Mouse (Mus musculus) skeletal muscle tissue, adult 2 months (tissue): Measurements from ENCODE around the gene Tmigd3.

Source experiments
- DNase-seq: peaks from one replicate; pipeline ENCODE4 v3.0.0-alpha.2; 2012; ENCODE audit warnings: low read depth, low spot score

Tmigd3 gene

DNA sequence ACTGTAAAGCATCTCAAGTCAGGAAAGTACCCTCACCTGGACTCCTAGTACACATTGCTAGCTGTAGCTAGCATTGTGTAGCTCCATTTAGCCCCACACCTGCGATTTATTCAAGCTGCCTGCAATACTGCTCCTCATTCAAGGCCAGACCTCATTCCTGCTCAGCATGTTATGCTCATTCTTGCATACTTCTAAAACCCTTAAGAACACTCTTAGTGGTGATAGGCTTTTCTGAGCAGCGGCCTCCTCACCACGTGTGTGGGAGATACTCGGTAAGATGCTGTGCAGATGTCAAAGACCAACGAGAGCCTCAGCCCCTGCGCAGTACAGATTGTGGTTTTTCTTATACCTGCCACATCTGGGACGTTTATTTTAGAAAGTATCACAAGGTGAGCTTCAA, 59.1 kb downstream of the Tmigd3 start:
- DNase-seq, result no peak

DNA sequence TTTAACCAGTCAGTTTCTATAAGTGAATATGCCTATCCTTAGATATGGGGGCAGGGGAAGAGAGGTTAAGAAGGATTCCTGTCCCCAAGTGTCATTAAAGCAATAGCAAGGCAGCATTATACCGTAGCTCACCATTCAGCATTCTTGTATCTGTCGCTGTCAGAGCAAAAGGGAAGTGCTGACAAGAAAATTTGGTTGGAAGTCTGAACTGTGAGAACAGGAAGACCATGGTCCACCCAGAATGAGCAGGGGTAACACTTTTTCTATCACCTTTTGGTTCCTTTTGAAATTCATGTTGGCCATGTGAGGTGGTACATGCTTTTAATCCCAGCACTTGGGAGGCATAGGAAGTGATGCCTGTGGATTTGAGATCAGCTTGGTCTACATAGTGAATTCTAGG, 60.4 kb downstream of the Tmigd3 start:
- DNase-seq, result no peak

DNA sequence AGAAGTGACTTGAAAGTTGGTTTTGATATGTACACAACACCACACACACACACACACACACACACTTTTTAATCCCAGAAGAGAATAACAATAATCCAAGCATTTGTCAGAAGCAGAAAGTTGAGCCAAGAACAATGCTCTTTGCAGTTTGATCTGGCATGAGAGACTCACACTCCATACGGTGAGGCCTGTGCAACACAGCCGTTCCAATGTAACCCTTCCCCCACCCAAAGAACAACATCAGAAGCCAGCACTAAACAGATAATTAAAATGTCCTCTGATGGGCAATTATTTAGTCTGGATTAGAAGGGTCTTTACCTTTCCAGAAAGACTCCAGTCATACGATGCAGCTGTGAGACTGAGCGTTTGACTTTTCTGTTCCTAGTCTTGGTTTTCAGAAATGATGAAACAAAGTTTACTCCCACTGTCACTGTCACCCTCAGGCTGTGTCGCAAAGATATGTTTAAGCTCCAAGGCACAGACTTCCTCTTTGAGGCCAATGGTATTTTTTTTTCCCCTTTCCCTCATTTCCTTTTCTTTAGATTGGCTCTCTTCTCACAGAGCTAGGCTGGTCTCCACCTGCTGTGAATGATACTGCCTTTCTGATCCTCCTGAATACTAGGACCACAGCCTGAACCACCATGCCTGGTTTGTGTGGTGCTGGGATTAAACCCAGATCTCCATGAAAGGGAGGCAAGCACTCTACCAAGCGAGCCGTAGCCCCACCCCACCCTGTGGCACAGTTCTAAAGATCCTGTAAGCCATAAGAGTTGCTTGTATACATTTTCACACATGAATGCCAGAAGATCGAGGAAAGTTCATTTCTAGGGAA, 61.8 kb downstream of the Tmigd3 start, which contains the start of gene I830077J02Rik:
TSS of gene I830077J02Rik (minus strand) at position 425 of the 832 bp plus-strand sequence.
- DNase-seq, result no peak

GRCm38 (mm10) chr3:105933926-105934325, 63.2 kb downstream of the Tmigd3 start:
- no peak for DNase-seq

DNA sequence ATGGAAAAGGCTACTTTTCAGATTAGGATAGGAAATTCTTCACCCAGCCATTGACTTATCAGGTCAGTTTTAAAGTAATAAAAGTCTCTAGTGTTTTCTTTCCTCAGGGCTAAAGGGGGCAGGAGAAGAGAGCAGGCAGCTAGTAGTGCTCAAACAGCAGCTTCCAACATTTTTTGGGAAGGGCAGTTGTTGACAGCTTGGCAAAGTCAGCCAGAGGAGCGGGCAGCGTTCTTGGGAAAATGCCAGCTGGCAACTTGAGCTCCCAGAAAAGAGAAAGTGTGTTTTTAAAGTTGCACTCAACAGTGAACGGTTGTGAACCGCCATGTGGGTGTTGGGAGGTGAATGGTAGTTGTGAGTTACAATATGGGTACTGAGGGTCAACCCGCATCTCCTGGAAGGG, 64.3 kb downstream of the Tmigd3 start:
- DNase-seq, result no peak

GRCm38 (mm10) chr3:105936111-105936510, 65.4 kb downstream of the Tmigd3 start:
- no peak for DNase-seq

DNA sequence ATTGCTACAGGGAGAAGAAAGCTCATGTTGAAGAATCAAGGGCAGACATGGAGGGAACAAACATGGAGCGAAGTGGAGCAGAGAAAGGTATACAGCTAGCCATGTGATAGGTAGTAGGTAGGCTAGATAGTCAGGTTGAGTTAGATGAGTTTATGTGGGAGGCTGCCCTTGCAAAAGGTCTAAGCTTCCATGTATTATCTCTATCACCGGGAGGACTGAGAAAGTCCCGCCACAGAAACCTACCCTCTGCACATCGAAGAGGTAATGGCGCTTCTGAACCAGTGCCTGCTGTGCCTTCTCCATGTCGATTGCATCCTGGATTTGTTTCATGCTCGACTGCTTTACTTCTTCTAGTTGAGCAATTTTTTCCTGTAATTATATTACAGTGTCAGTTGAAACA, 80.6 kb downstream of the Tmigd3 start:
- no peak for DNase-seq

GRCm38 (mm10) chr3:105957235-105957634, 86.5 kb downstream of the Tmigd3 start:
- no peak for DNase-seq

- DNase-seq, result no peak
Measured at GRCm38 (mm10) chr3:105958204-105958603, 87.5 kb downstream of the Tmigd3 start.

GRCm38 (mm10) chr3:105958974-105959580, 88.4 kb downstream of the Tmigd3 start, which contains the start of gene Wdr77:
Gene Wdr77, plus strand, starts transcription at chr3:105959369.
- peak; percentile 99 for DNase-seq

- no peak for DNase-seq
Measured at GRCm38 (mm10) chr3:105959585-105959984, 88.9 kb downstream of the Tmigd3 start.

GRCm38 (mm10) chr3:105959999-105960398, 89.3 kb downstream of the Tmigd3 start, which contains the start of gene Atp5f1:
Gene Atp5f1, minus strand, starts transcription at chr3:105960099.
- no peak for DNase-seq

GRCm38 (mm10) chr3:105960700-105961099, 90.0 kb downstream of the Tmigd3 start:
- DNase-seq, result no peak

GRCm38 (mm10) chr3:105971831-105972446, 101.2 kb downstream of the Tmigd3 start:
- DNase-seq, result no peak

- no peak for DNase-seq
Measured at GRCm38 (mm10) chr3:105973411-105973810, 102.7 kb downstream of the Tmigd3 start, which contains the start of gene Ovgp1. Gene Ovgp1, plus strand, starts transcription at chr3:105973711.
